ENCODE assay signal across 27 mouse cellular contexts in genomic region chr6:70982416-70982815, GRCm38 (mm10). TPM values are rescaled to one million over a fixed set of nuclear protein-coding genes. Genes with fewer than 3 reads are reported as not detected.
DNase-seq lines count a peak whose midpoint lies in the region; ATAC-seq and TF ChIP-seq lines count a peak whose summit lies in the region.
"Had no signal": no experiment of that assay in that cellular context is flagged by ENCODE, and none has a peak within 500 bp of the region (broad histone marks: within the 10 kb centered on the region; RNA-seq: fewer than 3 reads in every experiment).

No protein-coding gene starts in this region.

- H3K27ac ChIP-seq in kidney, adult 2 months (ENCODE audit: insufficient read depth, low read depth, low read length) = no peak overlapping the region
- no peak overlapping the region for H3K27ac ChIP-seq in kidney, embryonic 15.5 days
- H3K27ac ChIP-seq in liver, embryonic 11.5 days (ENCODE audit: low read depth, low read length) = no peak overlapping the region
- H3K27ac ChIP-seq: embryonic facial prominence, embryonic 12.5 days; embryonic facial prominence, embryonic 15.5 days; forebrain, embryonic 12.5 days; forebrain, embryonic 15.5 days; heart, embryonic 15.5 days; hindbrain, embryonic 10.5 days; hindbrain, embryonic 13.5 days had no signal

- no peak overlapping the region for H3K4me3 ChIP-seq in kidney, adult 2 months (ENCODE audit: insufficient read depth, low read depth, low read length)
- H3K4me3 ChIP-seq in kidney, embryonic 15.5 days (replicated peaks) = no peak overlapping the region
- no peak overlapping the region for H3K4me3 ChIP-seq in lung, adult 2 months (replicated peaks; ENCODE audit: extremely low read depth, low read depth, low read length)
- H3K4me3 ChIP-seq in liver, embryonic 11.5 days (ENCODE audit: low read depth, low read length) = no peak overlapping the region
- H3K4me3 ChIP-seq: embryonic facial prominence, embryonic 12.5 days; embryonic facial prominence, embryonic 15.5 days; forebrain, embryonic 12.5 days; forebrain, embryonic 15.5 days; heart, embryonic 12.5 days; heart, embryonic 15.5 days; hindbrain, embryonic 10.5 days; hindbrain, embryonic 13.5 days had no signal

- no peaks in the 10 kb centered on the region for H3K9me3 ChIP-seq in kidney, embryonic 15.5 days (replicated peaks)
- no peaks in the 10 kb centered on the region for H3K9me3 ChIP-seq in liver, embryonic 11.5 days (ENCODE audit: control insufficient read depth, low read length)
- H3K9me3 ChIP-seq: embryonic facial prominence, embryonic 12.5 days; embryonic facial prominence, embryonic 15.5 days; forebrain, embryonic 12.5 days; forebrain, embryonic 15.5 days; heart, embryonic 12.5 days; heart, embryonic 15.5 days; hindbrain, embryonic 10.5 days; hindbrain, embryonic 13.5 days had no signal

- H3K4me1 ChIP-seq in kidney, adult 2 months (ENCODE audit: control insufficient read depth, insufficient read depth, low read length) = no peaks in the 10 kb centered on the region
- H3K4me1 ChIP-seq in kidney, embryonic 15.5 days = peaks cover 6% of the 10 kb centered on the region; the same call in 1 of the 2 replicates
- H3K4me1 ChIP-seq in lung, adult 2 months (ENCODE audit: control insufficient read depth, insufficient read depth, low read length) = no peaks in the 10 kb centered on the region
- H3K4me1 ChIP-seq in liver, embryonic 11.5 days (replicated peaks; ENCODE audit: control insufficient read depth, insufficient read depth, low read length) = no peaks in the 10 kb centered on the region
- H3K4me1 ChIP-seq: embryonic facial prominence, embryonic 12.5 days; embryonic facial prominence, embryonic 15.5 days; forebrain, embryonic 15.5 days; heart, embryonic 12.5 days; heart, embryonic 15.5 days had no signal

- 38% methylated on average over 1 of the region's 1 CpGs for WGBS in kidney, adult 2 months
- WGBS in kidney, embryonic 15.5 days = 76% methylated on average over 1 of the region's 1 CpGs
- 58% methylated on average over 1 of the region's 1 CpGs for WGBS in lung, adult 2 months
- WGBS in liver, embryonic 11.5 days = 66% methylated on average over 1 of the region's 1 CpGs

- ATAC-seq in kidney, embryonic 15.5 days (replicated peaks; ENCODE audit: low FRiP score) = no peak
- ATAC-seq in liver, embryonic 11.5 days (replicated peaks; ENCODE audit: low FRiP score) = no peak
- ATAC-seq: CD4-positive, CD25-positive, alpha-beta regulatory T cell, adult 4 months; forebrain, embryonic 15.5 days had no signal

- no peak overlapping the region for H3K9ac ChIP-seq in kidney, embryonic 15.5 days
- H3K9ac ChIP-seq in liver, embryonic 11.5 days (ENCODE audit: low read depth, low read length) = no peak overlapping the region
- H3K9ac ChIP-seq: embryonic facial prominence, embryonic 12.5 days; embryonic facial prominence, embryonic 15.5 days; forebrain, embryonic 12.5 days; forebrain, embryonic 15.5 days; heart, embryonic 12.5 days; heart, embryonic 15.5 days; hindbrain, embryonic 13.5 days had no signal

- no peak overlapping the region for H3K4me2 ChIP-seq in kidney, embryonic 15.5 days
- H3K4me2 ChIP-seq in liver, embryonic 11.5 days = no peak overlapping the region
- H3K4me2 ChIP-seq: embryonic facial prominence, embryonic 12.5 days; embryonic facial prominence, embryonic 15.5 days; forebrain, embryonic 12.5 days; forebrain, embryonic 15.5 days; heart, embryonic 12.5 days; heart, embryonic 15.5 days; hindbrain, embryonic 13.5 days had no signal

- no peaks in the 10 kb centered on the region; the same call in 1 of the 2 replicates for H3K27me3 ChIP-seq in kidney, adult 2 months (replicated peaks; ENCODE audit: control insufficient read depth, insufficient read depth, low read length)
- no peaks in the 10 kb centered on the region for H3K27me3 ChIP-seq in kidney, embryonic 15.5 days
- no peaks in the 10 kb centered on the region for H3K27me3 ChIP-seq in liver, embryonic 11.5 days (replicated peaks; ENCODE audit: control insufficient read depth, insufficient read depth, low read length)
- H3K27me3 ChIP-seq: embryonic facial prominence, embryonic 12.5 days; embryonic facial prominence, embryonic 15.5 days; forebrain, embryonic 12.5 days; forebrain, embryonic 15.5 days; heart, embryonic 12.5 days; heart, embryonic 15.5 days; hindbrain, embryonic 13.5 days had no signal

- no peak for TF ChIP-seq CTCF in kidney, adult 2 months (conservative IDR thresholded peaks at IDR 0.05; ENCODE audit: insufficient read depth, insufficient read length, low read depth, low read length)
- TF ChIP-seq CTCF in lung, adult 2 months (IDR thresholded peaks at IDR 0.05; ENCODE audit: insufficient read depth, low read length) = no peak

- no peak for TF ChIP-seq POLR2A in kidney, adult 2 months (IDR thresholded peaks at IDR 0.05; ENCODE audit: low read depth, low read length)
- TF ChIP-seq POLR2A in lung, adult 2 months (IDR thresholded peaks at IDR 0.05; ENCODE audit: borderline replicate concordance, extremely low read depth, low read depth, low read length) = no peak

- no peaks in the 10 kb centered on the region for H3K36me3 ChIP-seq in kidney, adult 2 months (ENCODE audit: control insufficient read depth, insufficient read depth, low read length)
- H3K36me3 ChIP-seq in kidney, embryonic 15.5 days = no peaks in the 10 kb centered on the region
- H3K36me3 ChIP-seq in liver, embryonic 11.5 days (ENCODE audit: control insufficient read depth, insufficient read depth, low read length) = no peaks in the 10 kb centered on the region
- H3K36me3 ChIP-seq: embryonic facial prominence, embryonic 12.5 days; embryonic facial prominence, embryonic 15.5 days; forebrain, embryonic 12.5 days; forebrain, embryonic 15.5 days; heart, embryonic 12.5 days; heart, embryonic 15.5 days; hindbrain, embryonic 10.5 days; hindbrain, embryonic 13.5 days had no signal

- DNase-seq in kidney, adult 2 months = peak; percentile 76
- peak; percentile 1 for DNase-seq in lung, postnatal 36 days
- no peak for DNase-seq in lung, adult 2 months
- DNase-seq in kidney, postnatal 36 days = peak; percentile 30 to 65
- no peak for DNase-seq in liver, embryonic 11.5 days (ENCODE audit: low spot score)
- DNase-seq: adrenal gland, adult 2 months; adrenal gland, postnatal 14 days; cerebellum, adult 11 months; cerebellum, adult 2 months; cerebellum, adult 9-11 months; cerebellum, postnatal 25 days; gastrocnemius, postnatal 25 days; heart, adult 18-20 months; heart, postnatal 10 days; heart, postnatal 36 days had no signal

RNA-seq across cellular contexts. Expression of gene Foxi3, which starts 26.1 kb away (rescaled TPM):
- not detected in 2 replicates for polyA plus RNA-seq in kidney, adult 2 months (2012; rRNA removed)
- polyA plus RNA-seq in kidney, embryonic 15.5 days (2015; fragmentation: Nextera tagmentation; extraction: Ambion mirVana) = not detected in 2 replicates
- polyA plus RNA-seq in lung, adult 2 months (2012; rRNA removed) = not detected in 2 replicates
- polyA plus RNA-seq in liver, embryonic 11.5 days (2014; fragmentation: Nextera tagmentation; extraction: Ambion mirVana) = not detected in 2 replicates
- polyA plus RNA-seq: adrenal gland, adult 2 months; C2C12; CD4-positive, CD25-positive, alpha-beta regulatory T cell, adult 4 months; cerebellum, adult 2 months; forebrain, embryonic 15.5 days; gonadal fat pad, adult 2 months; heart, embryonic 12.5 days; heart, embryonic 15.5 days; hindbrain, embryonic 10.5 days; hindbrain, embryonic 13.5 days had no signal

Comparison
In these comparisons a context has a peak if more than half of its experiments do, and no peak if none do; other contexts are left out.
1. DNase-seq: peak in kidney, adult 2 months (single experiment), lung, postnatal 36 days (single experiment) and kidney, postnatal 36 days (2 of 2); none in lung, adult 2 months (single experiment) and liver, embryonic 11.5 days (single experiment).